Mouse (Mus musculus): ENCODE results near the gene Syt9.

The Syt9 gene

DNA sequence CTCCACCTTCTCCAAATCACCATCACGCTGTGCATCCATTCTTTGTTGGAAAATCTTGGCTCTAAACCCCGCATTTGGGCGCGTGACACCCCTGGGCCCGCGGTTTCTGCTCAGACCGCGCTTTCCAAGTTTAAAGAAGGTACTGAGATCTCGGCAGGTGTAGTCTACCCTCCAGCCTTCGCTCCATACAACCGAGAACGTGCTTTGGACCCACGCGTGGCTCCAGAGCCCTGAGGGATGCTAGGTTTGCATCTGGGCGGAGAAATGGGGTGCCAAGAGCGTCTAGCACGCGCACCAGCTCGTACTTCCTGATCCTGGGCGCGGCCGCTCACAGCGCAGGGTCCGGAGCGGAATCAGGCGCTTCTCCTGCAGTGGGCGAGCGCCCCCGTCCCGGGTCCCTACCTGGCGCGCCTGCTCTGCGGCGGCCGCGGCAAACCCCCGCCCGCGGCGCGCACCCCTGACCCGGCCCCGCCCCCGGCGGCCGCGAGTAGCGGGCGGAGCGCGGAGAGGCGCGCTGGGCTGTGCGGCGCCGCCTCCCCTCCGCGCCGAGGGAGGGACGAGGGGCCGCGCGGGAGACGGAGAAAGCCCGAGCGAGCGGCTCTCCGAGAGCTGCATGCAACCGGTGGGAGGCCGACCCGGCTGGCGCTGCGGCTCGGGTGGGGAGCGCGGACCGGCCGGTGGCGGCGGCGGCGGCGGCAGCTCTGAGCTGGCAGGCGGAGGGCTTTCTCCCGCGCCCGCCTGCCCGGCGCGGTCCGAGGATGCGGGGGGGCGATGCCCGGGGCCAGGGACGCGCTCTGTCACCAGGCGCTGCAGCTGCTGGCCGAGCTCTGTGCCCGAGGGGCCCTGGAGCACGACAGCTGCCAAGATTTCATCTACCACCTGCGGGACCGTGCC lies at the start of gene Syt9:
Gene Syt9 (plus strand): TSS at position 497 of the 894 bp plus-strand sequence.
- peak; percentile 17 for DNase-seq (ENCODE audit: low spot score)

GRCm38 (mm10) chr7:107339013-107339412 lies 31.5 kb upstream of the Syt9 start:
- DNase-seq (ENCODE audit: low spot score), result no peak

GRCm38 (mm10) chr7:107339560-107340057 lies 30.9 kb upstream of the Syt9 start:
- no peak for DNase-seq (ENCODE audit: low spot score)

DNA sequence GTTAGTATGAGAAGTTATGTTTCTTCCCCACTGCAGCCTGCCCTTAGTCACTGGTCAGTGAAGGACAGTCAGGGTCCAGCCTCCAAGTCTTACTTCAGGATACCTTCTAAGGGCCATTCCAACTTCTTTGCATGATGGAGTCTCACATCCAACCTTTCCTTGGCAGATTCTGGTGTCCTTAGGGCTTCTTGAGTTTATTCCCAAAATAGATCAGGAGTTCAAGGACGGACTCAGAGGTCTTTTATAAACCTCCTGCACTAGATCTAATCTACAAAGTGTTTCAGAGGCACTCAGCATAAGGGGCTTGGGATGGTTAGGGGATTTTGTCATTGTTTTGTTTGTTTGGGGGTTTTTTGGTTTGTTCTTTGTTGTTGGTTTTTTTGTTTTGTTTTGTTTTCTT lies 30.3 kb upstream of the Syt9 start:
- no peak for DNase-seq (ENCODE audit: low spot score)

GRCm38 (mm10) chr7:107341519-107342190 lies 28.9 kb upstream of the Syt9 start:
- DNase-seq (ENCODE audit: low spot score), result no peak

DNA sequence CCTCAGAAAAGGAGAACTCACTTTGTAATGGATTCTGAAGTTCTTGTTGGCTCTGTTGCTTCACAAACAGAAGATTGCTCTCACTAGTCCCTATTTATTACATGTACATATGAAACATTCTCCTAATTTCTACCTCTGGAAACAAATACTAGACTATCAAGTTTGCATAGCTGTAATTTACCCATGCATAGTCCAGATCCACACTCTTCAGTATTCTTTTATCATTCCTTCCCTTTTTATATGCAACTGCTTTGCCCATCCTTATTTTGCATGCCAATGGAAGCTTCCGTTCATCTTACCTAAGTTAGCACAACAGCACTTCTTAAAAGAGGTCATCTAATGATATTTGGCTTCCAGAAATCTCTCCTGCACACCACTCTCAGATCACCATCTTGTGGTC lies 21.3 kb upstream of the Syt9 start:
- DNase-seq (ENCODE audit: low spot score), result no peak

DNA sequence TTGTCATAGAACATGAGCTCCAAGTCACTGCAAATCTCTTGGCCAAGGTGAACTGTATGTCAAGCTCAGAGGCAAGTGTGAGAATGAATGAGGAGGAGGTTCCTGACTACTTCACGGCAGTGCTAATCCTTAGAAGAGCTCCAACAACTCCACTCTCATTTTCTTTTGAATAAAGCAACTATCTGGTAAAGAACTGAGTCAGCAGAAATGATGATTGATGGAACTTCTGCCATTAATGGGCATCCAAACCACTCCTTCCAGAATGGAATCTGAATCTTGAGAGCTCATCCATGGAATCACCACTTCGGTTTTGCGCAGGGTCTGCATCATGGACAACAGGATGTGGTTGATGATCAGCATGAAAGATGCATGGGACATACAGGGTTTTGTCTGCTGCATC lies 8.4 kb upstream of the Syt9 start:
- no peak for DNase-seq (ENCODE audit: low spot score)

- no peak for DNase-seq (ENCODE audit: low spot score)
These were observed 7.9 kb upstream of the Syt9 start for GRCm38 (mm10) chr7:107362634-107363033.

DNA sequence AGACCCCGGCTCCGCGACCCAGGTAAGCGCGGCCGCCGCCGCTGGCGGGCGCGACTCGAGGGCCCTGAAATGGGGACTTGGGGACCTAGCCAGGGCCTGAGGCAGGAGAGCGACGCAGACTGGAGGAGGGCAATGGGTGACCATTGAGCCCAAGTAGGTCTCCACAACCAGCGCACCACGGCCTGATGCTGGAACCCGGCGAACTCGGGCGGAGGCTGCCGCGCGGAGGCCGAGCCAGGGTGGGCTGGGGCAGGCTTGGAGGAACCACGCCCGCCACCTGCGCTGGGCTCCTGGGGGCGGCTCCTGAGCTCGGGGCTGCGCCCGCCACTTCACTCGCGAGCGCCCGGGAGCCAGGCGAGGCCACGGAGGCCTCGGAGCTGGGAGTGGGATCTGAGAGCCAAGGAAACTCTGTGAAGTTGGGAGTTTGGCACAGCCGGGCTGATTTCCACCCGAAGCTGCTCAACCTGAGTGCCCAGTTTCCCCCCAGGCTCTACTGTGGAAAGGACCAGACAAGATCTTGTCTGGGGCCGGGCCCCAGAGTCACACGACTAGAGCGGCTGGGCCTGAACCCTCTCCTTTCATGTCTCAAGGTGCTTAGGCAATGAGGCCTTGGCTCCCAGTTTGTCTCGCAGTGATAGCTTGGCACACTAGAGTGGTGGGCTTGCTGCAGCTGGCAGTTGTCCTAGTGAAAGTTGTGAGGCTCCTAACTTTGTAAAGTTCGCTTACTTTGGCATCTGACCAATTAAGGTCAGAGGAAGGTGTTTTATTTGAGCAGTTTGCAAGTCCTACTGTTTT lies 795 bp downstream of the Syt9 start:
- DNase-seq (ENCODE audit: low spot score), result no peak

DNA sequence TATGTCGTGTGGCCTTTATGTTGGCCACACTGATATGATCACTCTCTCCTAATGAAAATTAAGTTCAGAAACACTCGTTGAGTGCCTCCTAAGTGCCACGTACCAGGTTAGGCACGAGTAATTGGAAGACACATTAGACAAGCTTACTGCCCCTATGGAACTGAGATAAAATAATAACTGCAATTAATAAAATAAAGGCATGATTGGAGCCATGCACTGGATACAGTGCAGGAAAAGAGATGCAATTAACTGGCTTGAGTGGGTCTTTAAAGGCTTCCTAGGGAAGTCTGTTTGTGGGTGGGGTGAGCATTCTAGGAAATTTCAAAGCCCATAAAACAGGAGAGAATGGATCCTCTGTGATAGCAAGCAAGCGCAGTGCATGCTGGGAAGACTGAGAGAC lies 10.0 kb downstream of the Syt9 start:
- DNase-seq (ENCODE audit: low spot score), result no peak

DNA sequence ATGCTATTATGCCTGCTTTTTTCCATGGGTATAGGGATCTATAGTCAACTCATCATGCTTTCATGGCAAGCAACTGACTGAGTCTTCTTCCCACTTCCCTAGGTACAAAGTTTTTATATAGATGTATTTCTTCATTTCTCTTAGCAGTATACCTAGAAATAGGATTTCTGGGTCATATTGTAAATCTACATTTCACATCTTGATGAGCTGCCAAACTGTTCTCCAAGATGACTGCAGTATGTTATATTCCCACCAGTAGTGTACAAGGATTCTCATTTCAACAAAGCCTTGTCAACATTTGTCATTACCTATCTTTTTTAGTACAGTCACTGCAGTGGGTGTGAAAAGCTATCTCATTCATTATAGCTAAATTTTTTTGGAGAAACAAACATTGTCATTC lies 19.1 kb downstream of the Syt9 start:
- DNase-seq (ENCODE audit: low spot score), result no peak

- no peak for DNase-seq (ENCODE audit: low spot score)
These were observed 22.2 kb downstream of the Syt9 start for GRCm38 (mm10) chr7:107392749-107393148.

- no peak for DNase-seq (ENCODE audit: low spot score)
These were observed 29.7 kb downstream of the Syt9 start for GRCm38 (mm10) chr7:107400061-107400799.

DNA sequence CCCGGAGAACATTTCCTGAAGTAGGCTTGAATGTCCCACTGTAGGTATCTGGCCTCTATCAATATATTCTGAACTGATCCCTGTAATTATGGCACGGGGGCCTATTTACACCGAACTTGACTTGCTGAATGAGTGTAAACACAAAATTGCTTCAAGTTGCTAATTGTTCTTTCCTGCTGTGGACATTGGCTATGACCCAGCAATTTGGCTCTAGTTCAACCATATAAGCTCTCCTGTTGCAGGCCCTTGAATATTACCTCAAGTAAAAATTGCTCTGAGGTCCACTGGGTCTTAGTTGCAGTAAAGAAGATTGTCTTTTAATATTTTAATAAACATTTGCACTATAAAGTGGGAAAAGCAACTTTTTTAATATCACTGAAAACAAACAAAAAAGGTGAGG lies 32.7 kb downstream of the Syt9 start:
- DNase-seq (ENCODE audit: low spot score), result no peak

GRCm38 (mm10) chr7:107414928-107415327 lies 44.4 kb downstream of the Syt9 start:
- no peak for DNase-seq (ENCODE audit: low spot score)

GRCm38 (mm10) chr7:107417043-107417850 lies 46.7 kb downstream of the Syt9 start:
- DNase-seq (ENCODE audit: low spot score), result no peak

GRCm38 (mm10) chr7:107437381-107437780 lies 66.9 kb downstream of the Syt9 start:
- DNase-seq (ENCODE audit: low spot score), result no peak

GRCm38 (mm10) chr7:107444579-107444978 lies 74.1 kb downstream of the Syt9 start:
- no peak for DNase-seq (ENCODE audit: low spot score)

DNA sequence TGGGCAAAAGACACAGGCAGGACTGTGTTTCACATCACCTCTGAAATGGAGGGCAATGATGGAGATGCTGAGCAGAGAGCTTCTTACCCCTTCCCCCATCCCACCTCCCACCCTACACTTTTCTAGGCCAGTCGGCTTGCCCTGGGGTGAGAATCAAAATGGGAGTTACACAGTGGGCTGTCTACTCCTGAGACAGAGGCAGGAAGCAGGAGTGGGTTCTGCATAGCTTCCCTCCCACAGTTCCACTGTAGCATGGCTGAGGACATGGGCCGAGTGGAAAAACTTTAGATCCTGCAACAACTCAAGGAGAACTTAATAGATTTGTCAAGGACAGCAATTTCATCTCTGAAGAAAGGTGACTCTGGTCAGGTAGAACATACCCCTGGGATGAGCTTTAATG lies 84.1 kb downstream of the Syt9 start:
- no peak for DNase-seq (ENCODE audit: low spot score)

- DNase-seq (ENCODE audit: low spot score), result no peak
These were observed 84.6 kb downstream of the Syt9 start for GRCm38 (mm10) chr7:107455118-107455521.

DNA sequence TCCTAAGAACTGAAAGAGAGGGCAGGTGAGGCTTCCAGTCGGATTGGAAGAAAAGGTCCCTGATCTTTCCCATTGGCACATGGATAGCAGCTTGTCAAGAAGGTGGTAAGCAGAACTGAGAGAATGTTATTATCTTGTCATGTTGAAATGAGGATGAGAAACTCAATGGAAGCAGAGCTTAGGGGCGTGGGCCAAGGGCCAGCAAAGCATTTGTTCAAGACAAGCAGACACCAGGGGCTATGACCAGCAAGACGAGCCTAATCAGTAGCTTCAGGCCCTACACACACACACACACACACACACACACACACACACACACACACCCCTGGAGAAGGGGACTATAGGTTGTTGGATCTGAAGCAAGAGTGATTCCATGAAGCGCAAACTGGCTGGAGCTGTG lies 90.6 kb downstream of the Syt9 start:
- DNase-seq (ENCODE audit: low spot score), result no peak

Measured in ovary, adult 18-20 months (tissue).